Mouse (Mus musculus) heart, postnatal 10 days (tissue): ENCODE data around the gene Gmeb1. TPM values are rescaled to one million over a fixed set of nuclear protein-coding genes. Genes with fewer than 3 reads are reported as not detected.

ENCODE experiments used
- DNase-seq, 2 experiments: peaks; one replicate each; pipeline ENCODE4 v3.0.0; 2021
- intact Hi-C: fragments of 180-260 bp; cut with DNase I; formaldehyde crosslinking; loops from one replicate; pipeline ENCODE4 v1.15.1; 2025
- microRNA-seq, 2 experiments: library from miRNA; unstranded; fragments of <30 nt; microRNA quantifications; one replicate each; pipeline ENCODE4 v1.2.0; 2022
- total RNA-seq, 2 experiments: library from RNA; stranded (reverse); gene quantifications; 2 replicates each; pipeline ENCODE4 v1.2.3; 2021

Gmeb1 gene
- total RNA-seq, 2 experiments from 2014 or later: 14.5 TPM

GRCm38 (mm10) chr4:132181721-132182658 is 79.4 kb downstream of the Gmeb1 start:
- intact Hi-C loops: loop anchor here (5.0 kb wide), 1 partner anchor 165 kb away; no protein-coding TSS in a partner anchor
- DNase-seq: no peak

DNA sequence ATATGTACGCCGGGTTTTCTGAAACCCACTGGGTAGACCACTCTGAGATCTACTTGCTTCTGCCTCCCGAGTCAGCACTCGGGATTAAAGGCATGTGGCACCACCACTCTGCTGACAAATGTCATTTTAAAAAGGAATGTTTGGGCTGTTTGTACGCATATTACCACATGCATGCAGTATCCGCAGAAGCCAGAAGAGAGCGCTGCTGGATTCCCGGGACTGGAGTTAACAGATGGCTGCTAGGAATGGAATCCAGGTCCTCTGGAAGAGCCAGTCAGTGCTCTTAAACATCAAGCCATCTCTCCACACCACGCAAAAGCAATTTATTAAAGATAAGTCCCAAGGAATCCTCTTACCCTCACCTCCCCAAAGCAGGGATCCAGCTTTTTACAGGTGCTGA is 80.7 kb downstream of the Gmeb1 start:
- DNase-seq: peak in 1 of 2 experiments; percentile 66
- intact Hi-C loops: loop anchor here (5.0 kb wide), 1 partner anchor 167 kb away; no protein-coding TSS in a partner anchor

DNA sequence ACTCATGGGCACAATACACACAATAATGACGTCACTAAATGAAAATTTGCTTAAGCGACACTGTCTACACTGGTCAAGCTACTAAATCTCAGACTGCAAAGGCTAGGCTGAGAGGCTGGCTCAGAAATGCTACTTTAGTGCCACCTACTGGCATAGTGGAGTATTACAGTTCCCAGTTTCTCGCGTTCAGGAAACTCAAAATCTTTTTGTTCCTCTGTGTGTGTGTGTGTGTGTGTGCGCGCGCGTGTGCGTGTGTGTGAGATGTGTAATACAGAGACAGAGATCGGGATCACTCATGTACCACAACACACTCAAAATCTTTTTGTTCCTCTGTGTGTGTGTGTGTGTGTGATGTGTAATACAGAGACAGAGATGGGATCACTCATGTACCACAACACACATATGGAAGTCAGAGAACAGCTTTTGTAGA is 82.8 kb downstream of the Gmeb1 start:
- peak; percentile 71 to 83 for DNase-seq
- intact Hi-C loops: loop anchor here (1.0 to 10.0 kb wide), 2 partner anchors 89 to 204 kb away; no protein-coding TSS in a partner anchor

DNA sequence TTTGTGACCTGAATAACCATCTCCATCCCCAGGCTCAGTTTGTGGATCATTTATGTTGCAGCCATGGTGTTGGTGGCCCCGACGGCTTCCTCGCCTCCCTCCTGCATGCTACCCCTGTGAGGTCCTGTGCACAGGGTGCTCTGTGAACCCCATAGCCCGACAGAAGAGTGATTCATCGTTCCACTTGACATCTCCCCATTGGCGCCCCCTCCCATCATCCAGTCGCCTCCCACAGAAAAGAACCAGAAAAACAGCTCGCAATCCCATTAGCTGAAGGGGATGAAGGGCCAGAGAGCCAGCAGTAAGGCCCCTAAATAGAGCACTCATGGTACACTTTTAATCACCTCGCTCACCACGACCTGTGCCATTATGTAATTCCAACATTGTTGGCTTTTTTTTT is 84.9 kb downstream of the Gmeb1 start:
- DNase-seq: no peak
- intact Hi-C loops: loop anchor here (10.0 kb wide), 1 partner anchor 202 kb away; no protein-coding TSS in a partner anchor

Small RNAs within 50 kb of the gene (microRNA-seq; reads per million reads assigned to microRNA genes)
- 0 reads per million in 2 experiments for gene Gm22033

Other genes with a start within 250 kb of the Gmeb1 start
- gene Gm10300, start 186.9 kb downstream of the Gmeb1 start, total RNA-seq: under 1 TPM in 1 of 2 experiments, not detected in 1; 0.10 TPM
- 100 to 1,000 TPM in 1 of 2 experiments, 10 to 100 TPM in 1; 86.0 to 131 TPM for gene Epb41, start 186.3 kb downstream of the Gmeb1 start, total RNA-seq
- gene Oprd1, start 117.1 kb downstream of the Gmeb1 start, total RNA-seq: under 1 TPM; 0.24 to 0.30 TPM
- 10 to 100 TPM; 40.0 to 42.4 TPM for gene Ythdf2, start 49.3 kb downstream of the Gmeb1 start, total RNA-seq
- gene Taf12, start 12.8 kb upstream of the Gmeb1 start, total RNA-seq: 10 to 100 TPM; 21.8 to 28.0 TPM
- gene Rab42, start 41.8 kb upstream of the Gmeb1 start, total RNA-seq: 1 to 10 TPM; 1.1 TPM
- 10 to 100 TPM; 28.3 to 29.5 TPM for gene Trnau1ap, start 67.9 kb upstream of the Gmeb1 start, total RNA-seq
- gene Rcc1, start 92.0 kb upstream of the Gmeb1 start, total RNA-seq: 10 to 100 TPM; 13.9 to 17.0 TPM
- 10 to 100 TPM; 29.2 to 29.4 TPM for gene Phactr4, start 160.9 kb upstream of the Gmeb1 start, total RNA-seq
- gene Med18, start 202.3 kb upstream of the Gmeb1 start, total RNA-seq: 1 to 10 TPM; 6.7 to 7.1 TPM
- gene Sesn2, start 248.9 kb upstream of the Gmeb1 start, total RNA-seq: 1 to 10 TPM; 4.5 to 5.5 TPM